Mouse (Mus musculus) heart, embryonic 11.5 days (tissue): ENCODE data around the gene Xkr7. TPM values are rescaled to one million over a fixed set of nuclear protein-coding genes. Genes with fewer than 3 reads are reported as not detected.

Experiments
- ATAC-seq: fragments of 200-750 bp; cut with Nextera tagmentation; replicated peaks from 2 replicates; pipeline ENCODE4 v1.8.0; 2017; ENCODE audit warnings: moderate library complexity; ENCODE audit not compliant: insufficient number of reproducible peaks, low FRiP score, low TSS enrichment
- H3K27ac ChIP-seq: fragments of 300-500 bp; sonication (generic); 2 replicates; pipeline ENCODE4 v1.5.1; 2014; ENCODE audit warnings: mild to moderate bottlenecking, low read depth, low read length
- H3K27me3 ChIP-seq: fragments of 300-500 bp; sonication (generic); 2 replicates; pipeline ENCODE4 v1.6.1; 2014; ENCODE audit warnings: mild to moderate bottlenecking, low read length, mixed read lengths; ENCODE audit not compliant: control insufficient read depth, insufficient read depth
- H3K36me3 ChIP-seq: fragments of 300-500 bp; sonication (generic); 2 replicates; pipeline ENCODE4 v1.6.1; 2014; ENCODE audit warnings: mild to moderate bottlenecking, low read length, moderate library complexity, mixed read lengths; ENCODE audit not compliant: control insufficient read depth, insufficient read depth
- H3K4me1 ChIP-seq: fragments of 300-500 bp; sonication (generic); 2 replicates; pipeline ENCODE4 v1.6.1; 2014; ENCODE audit warnings: low read length; ENCODE audit not compliant: control insufficient read depth, insufficient read depth
- H3K4me2 ChIP-seq: fragments of 300-500 bp; sonication (generic); 2 replicates; pipeline ENCODE4 v1.6.1; 2014; ENCODE audit warnings: mild to moderate bottlenecking, moderate library complexity
- H3K4me3 ChIP-seq: fragments of 300-500 bp; sonication (generic); 2 replicates; pipeline ENCODE4 v1.5.1; 2014; ENCODE audit warnings: low read depth, low read length
- H3K9ac ChIP-seq: fragments of 300-500 bp; sonication (generic); 2 replicates; pipeline ENCODE4 v1.6.1; 2014; ENCODE audit warnings: mild to moderate bottlenecking, low read depth, low read length, moderate library complexity
- H3K9me3 ChIP-seq: fragments of 300-500 bp; sonication (generic); replicated peaks from 2 replicates; pipeline ENCODE4 v1.6.1; 2016; ENCODE audit warnings: low read length; ENCODE audit not compliant: control insufficient read depth
- WGBS: fragments of 180-500 bp; shearing (Covaris S2); extraction: QIAGEN DNeasy Blood & Tissue Kit; methylation state at CpG from one replicate; pipeline ENCODE4 v1.1.7; 2014; ENCODE audit not compliant: insufficient replicate concordance; 5-methylcytosine and 5-hydroxymethylcytosine counted together
- polyA plus RNA-seq: library from polyadenylated mRNA; unstranded; fragments of >200 nt; fragmentation: Nextera tagmentation; extraction: Ambion mirVana; gene quantifications from 2 replicates; pipeline ENCODE4 v1.2.1, GENCODE M21; 2014

The Xkr7 gene
- polyA plus RNA-seq, 1 experiment from 2014 or later = not detected

DNA sequence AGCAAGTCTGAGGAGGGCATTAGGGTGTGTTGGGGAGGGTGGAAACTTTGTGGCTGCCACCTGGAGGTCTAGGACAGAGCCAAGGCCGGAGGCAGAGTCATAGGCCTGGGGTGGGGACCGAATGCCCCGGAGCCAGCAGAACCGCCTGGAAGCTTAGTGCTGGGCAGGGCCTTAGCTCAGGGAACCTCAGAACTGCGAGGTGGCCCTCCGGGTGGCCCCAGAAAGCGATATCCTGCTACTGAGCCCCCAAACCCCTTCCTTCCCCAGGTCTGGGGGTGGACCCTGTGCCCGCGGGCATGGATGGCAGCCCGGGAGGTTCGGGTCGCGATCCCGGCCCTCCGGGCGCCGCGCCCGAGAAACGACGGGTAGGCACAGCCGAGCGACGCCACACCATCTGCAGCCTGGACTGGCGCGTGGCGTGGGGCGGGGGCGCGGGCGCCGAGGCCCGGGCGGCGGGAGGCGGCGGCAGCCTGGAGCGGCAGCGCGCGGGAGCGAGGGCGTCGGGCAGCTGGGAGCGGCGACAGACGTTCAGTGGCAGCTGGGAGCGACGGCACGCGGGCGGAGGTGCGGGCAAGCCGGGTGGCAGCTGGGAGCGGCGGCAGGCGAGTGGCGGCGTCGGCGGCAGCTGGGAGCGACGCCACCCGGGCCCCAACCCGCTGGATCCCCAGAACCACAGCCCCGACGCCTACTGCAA is 40.0 kb downstream of the Xkr7 start:
- no peaks in the 10 kb centered on the region for H3K9me3 ChIP-seq
- peak overlapping the region; percentile 63 for H3K4me2 ChIP-seq
- H3K36me3 ChIP-seq = no peaks in the 10 kb centered on the region
- ATAC-seq = no peak
- peak overlapping the region; percentile 54; the same call in 1 of the 2 replicates for H3K9ac ChIP-seq
- peaks cover 8% of the 10 kb centered on the region for H3K4me1 ChIP-seq
- 8% methylated on average over 62 of the region's 67 CpGs for WGBS
- no peak overlapping the region for H3K27ac ChIP-seq
- H3K4me3 ChIP-seq = peak overlapping the region; percentile 38
- H3K27me3 ChIP-seq = peaks cover 62% of the 10 kb centered on the region

DNA sequence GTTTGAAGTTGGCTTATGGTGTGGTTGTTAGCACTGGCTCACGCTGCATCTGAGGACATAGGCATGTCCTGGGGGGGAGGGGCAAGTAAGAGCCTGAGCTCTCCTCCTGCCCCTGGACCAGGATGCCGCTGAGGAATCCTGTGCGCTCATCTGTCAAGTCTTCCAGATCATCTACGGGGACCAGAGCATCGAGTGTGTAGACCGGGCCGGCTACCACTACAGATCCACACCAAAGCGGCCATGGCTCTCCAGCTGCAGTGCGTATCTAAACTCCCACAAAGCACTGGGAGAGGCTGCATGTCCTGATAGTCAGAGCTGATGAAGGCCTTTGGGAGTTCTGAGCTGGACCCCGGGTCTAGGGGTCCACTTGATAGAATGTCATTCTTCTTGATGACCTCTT is 43.0 kb downstream of the Xkr7 start:
- Histone ChIP-seq H3K4me3 (no peak overlapping the region), H3K9ac (no peak overlapping the region), H3K27ac (no peak overlapping the region), H3K4me1 (peaks cover 8% of the 10 kb centered on the region), H3K36me3 (no peaks in the 10 kb centered on the region), H3K4me2 (no peak overlapping the region), H3K9me3 (no peaks in the 10 kb centered on the region), H3K27me3 (peaks cover 46% of the 10 kb centered on the region)
- no peak for ATAC-seq
- 72% methylated on average over 10 of the region's 10 CpGs for WGBS

DNA sequence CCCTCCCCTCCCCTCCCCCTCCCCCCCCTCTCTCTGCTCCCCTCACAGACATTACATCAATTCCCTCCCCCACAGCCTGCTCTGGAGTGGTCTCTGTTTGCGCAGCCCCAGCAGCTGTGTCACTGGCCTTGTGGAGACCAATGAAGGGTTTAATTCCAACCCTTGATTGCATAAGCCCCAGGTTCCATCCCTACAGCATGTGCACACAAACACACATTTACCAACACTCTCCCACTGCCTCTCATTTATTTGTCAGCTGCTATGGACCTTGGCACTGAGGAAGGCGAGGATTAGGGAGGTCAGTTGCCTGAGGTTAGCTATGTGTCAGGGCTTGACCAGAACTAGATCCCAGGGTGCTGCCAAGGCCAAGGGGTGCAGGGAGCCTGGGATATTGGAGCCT is 44.3 kb downstream of the Xkr7 start:
- Histone ChIP-seq H3K9me3 (no peaks in the 10 kb centered on the region), H3K27me3 (peaks cover 37% of the 10 kb centered on the region), H3K4me1 (peaks cover 8% of the 10 kb centered on the region), H3K9ac (no peak overlapping the region), H3K27ac (no peak overlapping the region), H3K36me3 (no peaks in the 10 kb centered on the region), H3K4me3 (no peak overlapping the region), H3K4me2 (no peak overlapping the region)
- ATAC-seq = no peak
- WGBS = 60% methylated on average over 2 of the region's 2 CpGs

DNA sequence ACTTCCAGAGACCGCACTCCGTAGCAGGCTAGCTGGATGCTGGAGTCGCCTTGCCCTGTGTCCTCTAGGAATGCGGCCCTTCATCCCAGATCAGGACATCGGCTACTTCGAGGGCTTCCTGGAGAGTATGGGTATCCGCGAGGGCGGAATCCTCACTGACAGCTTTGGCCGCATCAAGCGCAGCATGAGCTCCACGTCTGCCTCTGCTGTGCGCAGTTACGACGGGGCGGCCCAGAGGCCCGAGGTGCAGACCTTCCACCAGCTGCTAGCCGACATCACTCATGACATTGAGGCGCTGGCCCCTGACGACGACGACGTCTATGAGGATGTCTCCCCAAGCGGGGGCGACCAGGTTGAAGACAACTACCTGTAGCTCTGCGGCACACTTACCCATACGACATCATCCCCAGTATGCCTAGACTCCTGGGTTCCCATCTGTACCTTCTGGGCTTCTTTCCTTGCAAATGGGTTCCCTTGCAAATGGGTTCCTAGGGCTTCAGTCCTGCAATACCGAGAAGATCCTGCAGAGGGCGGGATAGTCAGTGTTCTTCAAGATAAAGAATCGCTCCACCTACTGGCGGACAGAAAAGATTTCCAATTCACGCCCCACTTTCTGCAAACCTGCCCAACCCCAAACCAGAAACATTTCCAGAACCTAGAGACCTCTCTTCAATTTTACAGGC is 49.3 kb downstream of the Xkr7 start:
- Histone ChIP-seq H3K4me1 (no peaks in the 10 kb centered on the region), H3K4me3 (no peak overlapping the region), H3K4me2 (no peak overlapping the region), H3K27ac (no peak overlapping the region), H3K36me3 (no peaks in the 10 kb centered on the region), H3K9ac (no peak overlapping the region), H3K9me3 (no peaks in the 10 kb centered on the region), H3K27me3 (peaks cover 4% of the 10 kb centered on the region; the same call in 1 of the 2 replicates)
- 34% methylated on average over 32 of the region's 32 CpGs for WGBS
- no peak for ATAC-seq

DNA sequence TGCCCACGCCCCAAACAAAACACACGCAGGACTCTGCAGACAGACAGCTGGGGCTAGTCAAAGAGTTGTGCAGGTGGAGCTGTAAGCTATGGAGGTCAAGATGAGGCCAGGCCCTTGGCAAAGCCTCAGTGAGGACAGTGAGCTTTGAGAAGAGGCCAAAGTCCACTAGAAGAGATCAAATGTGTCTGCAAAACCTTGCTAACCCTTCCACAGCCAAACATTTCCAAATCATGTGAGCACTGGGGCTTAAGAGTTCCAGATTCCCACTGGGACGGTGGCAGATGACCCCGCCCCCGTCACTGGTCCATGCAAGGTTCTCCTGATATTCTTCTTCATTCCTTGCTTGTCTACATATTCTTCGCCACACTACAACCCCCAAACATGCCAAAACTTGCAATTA is 50.2 kb downstream of the Xkr7 start:
- Histone ChIP-seq H3K9ac (no peak overlapping the region), H3K4me3 (no peak overlapping the region), H3K27me3 (peaks cover 4% of the 10 kb centered on the region; the same call in 1 of the 2 replicates), H3K4me2 (no peak overlapping the region), H3K36me3 (no peaks in the 10 kb centered on the region), H3K9me3 (no peaks in the 10 kb centered on the region), H3K27ac (no peak overlapping the region), H3K4me1 (no peaks in the 10 kb centered on the region)
- WGBS = 76% methylated on average over 6 of the region's 6 CpGs
- ATAC-seq = no peak

DNA sequence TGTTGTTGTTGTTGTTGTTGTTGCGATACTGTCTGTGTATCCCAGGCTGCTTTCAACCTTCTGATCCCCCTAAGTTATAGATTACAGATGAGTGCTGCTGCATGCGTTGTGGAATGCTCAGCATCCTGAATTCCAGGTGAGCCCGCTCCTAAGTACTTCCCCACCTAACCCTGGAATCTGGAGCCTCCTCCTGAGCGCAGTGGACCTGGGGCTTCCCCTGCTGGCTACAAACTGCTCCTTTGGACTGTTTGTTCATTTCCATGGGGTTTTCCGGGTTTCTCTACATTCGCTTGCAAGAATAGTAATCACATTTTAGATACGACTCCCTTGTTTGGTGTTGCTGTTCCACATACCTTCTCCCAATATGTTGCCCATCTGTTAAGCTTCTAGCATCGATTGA is 51.6 kb downstream of the Xkr7 start:
- no peak for ATAC-seq
- no peak overlapping the region for H3K27ac ChIP-seq

DNA sequence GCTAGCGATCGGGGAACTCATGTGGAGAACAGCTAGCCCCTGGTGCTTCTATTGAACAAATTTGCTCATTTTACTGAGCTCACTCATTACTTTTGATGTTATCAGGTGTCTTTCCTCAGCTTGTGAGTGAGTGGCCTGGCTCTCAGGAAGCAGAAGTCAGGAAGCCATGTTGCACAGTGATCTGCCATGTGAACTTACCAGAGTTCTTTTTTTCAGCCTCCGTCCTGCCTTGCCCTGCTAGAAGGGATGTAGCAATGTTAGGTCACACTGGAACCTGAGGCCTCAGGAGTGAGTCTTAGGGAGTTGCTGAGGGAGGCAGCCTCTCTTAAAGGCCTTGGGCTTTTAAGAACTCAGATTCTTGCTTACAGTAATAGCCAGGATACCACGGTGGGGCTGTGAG is 52.2 kb downstream of the Xkr7 start:
- peaks cover 4% of the 10 kb centered on the region; the same call in 1 of the 2 replicates for H3K27me3 ChIP-seq
- H3K4me2 ChIP-seq = no peak overlapping the region
- no peaks in the 10 kb centered on the region for H3K9me3 ChIP-seq
- no peak overlapping the region for H3K27ac ChIP-seq
- H3K36me3 ChIP-seq = no peaks in the 10 kb centered on the region
- H3K4me1 ChIP-seq = no peaks in the 10 kb centered on the region
- no peak for ATAC-seq
- no peak overlapping the region for H3K4me3 ChIP-seq
- H3K9ac ChIP-seq = no peak overlapping the region
- 77% methylated on average over 4 of the region's 4 CpGs for WGBS

More for the DNA sequence above, 51.6 kb downstream of the Xkr7 start:
- no peak overlapping the region for H3K4me2 ChIP-seq
- H3K4me3 ChIP-seq = no peak overlapping the region
- H3K9ac ChIP-seq = no peak overlapping the region
- 77% methylated on average over 8 of the region's 8 CpGs for WGBS
- H3K9me3 ChIP-seq = no peaks in the 10 kb centered on the region
- no peaks in the 10 kb centered on the region for H3K36me3 ChIP-seq
- no peaks in the 10 kb centered on the region for H3K4me1 ChIP-seq
- H3K27me3 ChIP-seq = peaks cover 4% of the 10 kb centered on the region; the same call in 1 of the 2 replicates

DNA sequence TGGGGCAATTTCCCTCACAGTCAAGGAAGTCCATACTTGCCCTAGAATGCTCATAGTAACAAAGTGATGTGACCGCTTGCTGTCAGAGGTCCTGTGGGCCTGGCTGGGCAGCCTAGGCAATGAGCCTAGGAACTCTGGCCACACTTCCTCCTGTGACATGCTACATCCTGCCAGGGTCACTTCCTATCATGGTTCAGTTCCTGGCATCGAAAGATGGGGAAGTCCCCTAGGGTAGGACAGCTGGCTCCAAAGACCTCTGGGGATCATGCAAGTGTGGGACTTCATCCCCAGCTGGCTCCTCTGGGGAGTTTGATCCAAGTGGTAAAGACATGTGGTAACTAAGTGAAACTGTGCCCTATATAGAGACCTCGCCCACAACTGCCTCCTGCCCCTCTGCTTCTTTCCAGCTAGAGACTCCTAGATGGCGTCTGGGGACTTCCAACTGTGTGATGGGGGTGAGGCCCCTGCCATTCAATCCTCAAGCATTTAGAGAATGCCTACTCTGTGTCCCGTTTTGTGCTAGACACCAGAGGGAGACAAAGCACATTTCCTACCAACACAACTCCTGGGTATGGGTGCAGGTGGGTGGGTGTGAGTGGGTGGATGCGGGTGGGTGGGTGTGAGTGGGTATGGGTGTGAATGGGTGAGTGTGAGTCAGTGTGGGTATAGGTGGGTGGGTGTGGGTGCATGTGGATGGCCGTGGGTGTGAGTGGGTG is 52.8 kb downstream of the Xkr7 start:
- no peak for ATAC-seq
- Histone ChIP-seq H3K27me3 (peaks cover 4% of the 10 kb centered on the region; the same call in 1 of the 2 replicates), H3K36me3 (no peaks in the 10 kb centered on the region), H3K27ac (no peak overlapping the region), H3K9ac (no peak overlapping the region), H3K4me1 (no peaks in the 10 kb centered on the region), H3K4me3 (no peak overlapping the region), H3K9me3 (no peaks in the 10 kb centered on the region), H3K4me2 (no peak overlapping the region)
- 52% methylated on average over 7 of the region's 7 CpGs for WGBS
